In the genomic region with DNA sequence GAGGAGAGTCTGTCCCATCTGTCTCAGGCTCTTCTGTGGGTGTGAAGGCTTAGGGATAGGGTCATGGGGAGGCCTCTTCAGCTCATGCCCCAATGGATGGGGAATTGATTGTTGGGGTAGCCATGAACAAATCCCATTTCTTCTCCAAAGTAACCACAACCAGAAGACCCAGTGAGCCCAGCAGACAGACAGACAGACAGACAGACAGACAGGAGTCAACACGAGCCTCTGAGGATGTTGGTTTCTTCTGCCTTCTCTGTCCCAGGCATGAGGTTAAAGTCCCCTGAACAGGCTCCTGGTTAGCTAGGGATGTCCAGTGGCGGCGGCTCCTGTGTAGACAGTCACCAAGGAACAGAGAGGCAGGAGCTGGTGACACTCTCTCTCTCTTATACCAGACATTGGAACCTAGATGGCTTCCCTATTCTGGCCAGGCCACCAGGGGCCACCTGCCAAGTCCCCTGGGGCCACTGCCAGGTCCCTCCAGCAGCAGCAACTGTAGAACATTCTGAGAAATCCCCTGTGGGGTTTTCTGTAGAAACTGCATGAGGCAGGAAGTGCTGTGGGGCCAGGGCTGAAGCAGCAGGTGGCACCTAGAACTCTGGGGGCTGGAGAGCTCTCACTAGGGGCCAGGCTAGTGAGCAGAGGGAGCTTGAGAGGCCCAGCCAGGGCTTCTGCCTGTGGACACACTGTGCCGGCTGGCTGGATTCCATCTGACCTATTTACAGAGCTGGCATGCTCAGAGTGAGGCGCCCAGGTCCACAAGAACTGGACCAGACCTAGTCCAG, we compare ENCODE assay signal across 8 mouse cellular contexts. TPM values are rescaled to one million over a fixed set of nuclear protein-coding genes. Genes with fewer than 3 reads are reported as not detected.
DNase-seq lines count a peak whose midpoint lies in the region; ATAC-seq and TF ChIP-seq lines count a peak whose summit lies in the region.

No protein-coding gene starts in this region.

- TF ChIP-seq CTCF in liver, adult 2 months (IDR thresholded peaks at IDR 0.05; ENCODE audit: low read depth, low read length) = no peak
- no peak for TF ChIP-seq CTCF in testis, adult 2 months (IDR thresholded peaks at IDR 0.05; ENCODE audit: control insufficient read depth, insufficient read depth, insufficient replicate concordance, low read depth, low read length)

- peak overlapping the region; percentile 5; the same call in 1 of the 2 replicates for H3K9ac ChIP-seq in liver, adult 2 months (ENCODE audit: low read depth, low read length)
- H3K9ac ChIP-seq in heart, embryonic 14.5 days (ENCODE audit: low read length) = peak overlapping the region; percentile 28; the same call in 1 of the 2 replicates

- peak; percentile 96 for DNase-seq in liver, adult 2 months (ENCODE audit: extremely low read depth, low read depth, low spot score)
- DNase-seq in liver = no peak
- DNase-seq in cerebellum, adult 8-10 months = peak; percentile 90
- DNase-seq in layer of hippocampus, adult 8-10 months (ENCODE audit: low spot score in 2 of 2) = peak; percentile 32 to 50

- 19% methylated on average over 5 of the region's 5 CpGs for WGBS in liver, adult 2 months
- 56% methylated on average over 5 of the region's 5 CpGs for WGBS in heart, embryonic 14.5 days

- no peaks in the 10 kb centered on the region for H3K27me3 ChIP-seq in liver, adult 2 months (ENCODE audit: control insufficient read depth, insufficient read depth, low read length)
- H3K27me3 ChIP-seq in heart, embryonic 14.5 days (ENCODE audit: control insufficient read depth, insufficient read depth, low read length) = no peaks in the 10 kb centered on the region
- H3K27me3 ChIP-seq in testis, adult 2 months (ENCODE audit: control insufficient read depth, insufficient read depth, low read length) = no peaks in the 10 kb centered on the region

- peak; percentile 28; the same call in 1 of the 2 replicates for ATAC-seq in heart, embryonic 14.5 days (ENCODE audit: insufficient number of reproducible peaks, insufficient read depth, low FRiP score, low read depth)
- ATAC-seq in megakaryocyte, adult 5-6 weeks (ENCODE audit: poor library complexity, severe bottlenecking) = peak; percentile 37
- ATAC-seq in megakaryocyte-erythroid progenitor cell, adult 5-6 weeks (replicated peaks; ENCODE audit: low FRiP score, low TSS enrichment, poor library complexity, severe bottlenecking) = no peak

- H3K9me3 ChIP-seq in heart, embryonic 14.5 days (ENCODE audit: control insufficient read depth, low read length) = no peaks in the 10 kb centered on the region

- H3K79me2 ChIP-seq in liver, adult 2 months (ENCODE audit: control insufficient read depth, insufficient read depth, low read length) = no peaks in the 10 kb centered on the region

- H3K4me2 ChIP-seq in heart, embryonic 14.5 days (ENCODE audit: low read length) = no peak overlapping the region

- TF ChIP-seq POLR2A in liver, adult 2 months (IDR thresholded peaks at IDR 0.05; ENCODE audit: extremely low read depth, insufficient read depth, low read length) = no peak
- TF ChIP-seq POLR2A in testis, adult 2 months (IDR thresholded peaks at IDR 0.05; ENCODE audit: control insufficient read depth, low read depth, low read length) = no peak

- H3K27ac ChIP-seq in liver, adult 2 months (replicated peaks; ENCODE audit: insufficient read depth, low read depth, low read length) = peak overlapping the region; percentile 82
- peak overlapping the region; percentile 70 to 76 for H3K27ac ChIP-seq in heart, embryonic 14.5 days (replicated peaks in 1 of 2; ENCODE audit: control insufficient read depth in 1 of 2, insufficient read depth in 1 of 2, low read depth in 2 of 2, low read length in 2 of 2)
- H3K27ac ChIP-seq in testis, adult 2 months (ENCODE audit: control insufficient read depth, insufficient read depth, low read depth, low read length) = peak overlapping the region; percentile 45; the same call in 1 of the 2 replicates

- no peak overlapping the region for H3K4me3 ChIP-seq in liver, adult 2 months (ENCODE audit: insufficient read depth, low read depth, low read length)
- no peak overlapping the region for H3K4me3 ChIP-seq in heart, embryonic 14.5 days (ENCODE audit: control insufficient read depth in 1 of 2, insufficient read depth in 1 of 2, low read depth in 1 of 2, low read length in 2 of 2)
- H3K4me3 ChIP-seq in testis, adult 2 months (ENCODE audit: control insufficient read depth, low read depth, low read length) = no peak overlapping the region

- peaks cover 7% of the 10 kb centered on the region; the same call in 1 of the 2 replicates for H3K4me1 ChIP-seq in liver, adult 2 months (ENCODE audit: control insufficient read depth, insufficient read depth, low read length)
- peaks cover 29 to 32% of the 10 kb centered on the region in 2 experiments for H3K4me1 ChIP-seq in heart, embryonic 14.5 days (ENCODE audit: control insufficient read depth in 2 of 2, insufficient read depth in 2 of 2, low read length in 2 of 2)
- peaks cover 3% of the 10 kb centered on the region; the same call in 1 of the 2 replicates for H3K4me1 ChIP-seq in testis, adult 2 months (ENCODE audit: control insufficient read depth, insufficient read depth, low read length)

- H3K36me3 ChIP-seq in liver, adult 2 months (ENCODE audit: control insufficient read depth, insufficient read depth, low read length) = no peaks in the 10 kb centered on the region
- no peaks in the 10 kb centered on the region for H3K36me3 ChIP-seq in heart, embryonic 14.5 days (ENCODE audit: control insufficient read depth, insufficient read depth, low read length)
- no peaks in the 10 kb centered on the region for H3K36me3 ChIP-seq in testis, adult 2 months (ENCODE audit: control insufficient read depth, insufficient read depth, low read length)

RNA-seq across cellular contexts. Expression of a gene that starts 47.6 kb away (rescaled TPM):
- total RNA-seq in liver, adult 2 months (2014; rRNA removed) = 2.8 and 2.9 TPM in 2 replicates
- polyA plus RNA-seq in liver, adult 2 months (2012; rRNA removed) = 7.9 and 8.2 TPM in 2 replicates
- polyA plus RNA-seq in heart, embryonic 14.5 days (2014; fragmentation: Nextera tagmentation; extraction: Ambion mirVana) = 6.5 and 9.2 TPM in 2 replicates
- 10 to 100 TPM; 40.7 to 47.2 (median 44.0) TPM for total RNA-seq in layer of hippocampus, adult 8-10 months (2022)
- total RNA-seq in megakaryocyte, adult 5-6 weeks (2015) = 15.3 and 15.5 TPM in 2 replicates
- 18.0 and 18.4 TPM in 2 replicates for total RNA-seq in megakaryocyte, adult 5-6 weeks (2017)
- polyA plus RNA-seq in testis, adult 2 months (2012; rRNA removed) = 3.3 and 3.8 TPM in 2 replicates
- total RNA-seq in megakaryocyte-erythroid progenitor cell, adult 5-6 weeks (2014; fragmentation: Nextera tagmentation) = 5.2 and 5.4 TPM in 2 replicates
- 3.9 and 11.6 TPM in 2 replicates for total RNA-seq in megakaryocyte-erythroid progenitor cell, adult 5-6 weeks (2017)
